29 mouse cellular contexts compared by ENCODE assay signal in genomic region chr5:29445275-29445674, GRCm38 (mm10). TPM values are rescaled to one million over a fixed set of nuclear protein-coding genes. Genes with fewer than 3 reads are reported as not detected.
DNase-seq lines count a peak whose midpoint lies in the region; ATAC-seq lines count a peak whose summit lies in the region.
"Had no signal": no experiment of that assay in that cellular context is flagged by ENCODE, and none has a peak within 500 bp of the region (broad histone marks: within the 10 kb centered on the region; RNA-seq: fewer than 3 reads in every experiment).

No protein-coding gene starts in this region.

- no peak for ATAC-seq in forebrain, embryonic 16.5 days
- ATAC-seq in megakaryocyte progenitor cell, adult 5-6 weeks (replicated peaks; ENCODE audit: poor library complexity), result peak; percentile 82
- ATAC-seq: activated CD4-positive, CD25-positive, alpha-beta regulatory T cell, adult 4 months; CD4-positive, CD25-positive, alpha-beta regulatory T cell, adult 4 months; forebrain, embryonic 13.5 days; forebrain, embryonic 15.5 days; Patski had no signal

- 94% methylated on average over 2 of the region's 2 CpGs for WGBS in forebrain, embryonic 10.5 days
- 100% methylated on average over 2 of the region's 2 CpGs for WGBS in forebrain, embryonic 16.5 days

- H3K9me3 ChIP-seq in forebrain, embryonic 10.5 days, result no peaks in the 10 kb centered on the region
- no peaks in the 10 kb centered on the region for H3K9me3 ChIP-seq in forebrain, embryonic 16.5 days (ENCODE audit: control insufficient read depth, low read length)
- H3K9me3 ChIP-seq: embryonic facial prominence, embryonic 13.5 days; embryonic facial prominence, embryonic 15.5 days; forebrain, embryonic 13.5 days; forebrain, embryonic 15.5 days had no signal

- no peak overlapping the region for H3K4me3 ChIP-seq in forebrain, embryonic 10.5 days
- no peak overlapping the region for H3K4me3 ChIP-seq in forebrain, embryonic 16.5 days (replicated peaks; ENCODE audit: low read length)
- H3K4me3 ChIP-seq: embryonic facial prominence, embryonic 13.5 days; embryonic facial prominence, embryonic 15.5 days; erythroblast, embryonic 14.5 days; forebrain, embryonic 13.5 days; forebrain, embryonic 15.5 days had no signal

- no peak overlapping the region for H3K27ac ChIP-seq in forebrain, embryonic 10.5 days
- H3K27ac ChIP-seq in forebrain, embryonic 16.5 days (ENCODE audit: low read length), result no peak overlapping the region
- H3K27ac ChIP-seq: embryonic facial prominence, embryonic 13.5 days; embryonic facial prominence, embryonic 15.5 days; forebrain, embryonic 13.5 days; forebrain, embryonic 15.5 days had no signal

- no peak overlapping the region for H3K4me2 ChIP-seq in forebrain, embryonic 16.5 days (ENCODE audit: low read length)
- H3K4me2 ChIP-seq: embryonic facial prominence, embryonic 13.5 days; embryonic facial prominence, embryonic 15.5 days; forebrain, embryonic 13.5 days; forebrain, embryonic 15.5 days had no signal

- peaks cover 98% of the 10 kb centered on the region for H3K36me3 ChIP-seq in forebrain, embryonic 10.5 days (replicated peaks)
- H3K36me3 ChIP-seq in forebrain, embryonic 16.5 days (ENCODE audit: control insufficient read depth, insufficient read depth), result peaks cover 43% of the 10 kb centered on the region

- H3K9ac ChIP-seq in forebrain, embryonic 16.5 days (replicated peaks; ENCODE audit: low read depth, low read length), result no peak overlapping the region
- H3K9ac ChIP-seq: embryonic facial prominence, embryonic 13.5 days; embryonic facial prominence, embryonic 15.5 days; forebrain, embryonic 13.5 days; forebrain, embryonic 15.5 days had no signal

- peak; percentile 6 for DNase-seq in forebrain, embryonic 10.5 days (ENCODE audit: extremely low spot score, low spot score)
- DNase-seq in testis, postnatal 14 days (ENCODE audit: low spot score), result no peak
- DNase-seq in thymus, postnatal 36 days, result no peak
- DNase-seq: adrenal gland, adult 8-10 months; adrenal gland, postnatal 14 days; adrenal gland, postnatal 36 days; B cell, adult 2 months; cerebellum, adult 18-20 months; cerebellum, adult 8-10 months; cerebellum, adult 9-11 months; cerebellum, postnatal 14 days; cerebellum, postnatal 36 days; embryo, embryonic 11 days had no signal

- H3K27me3 ChIP-seq in forebrain, embryonic 10.5 days (ENCODE audit: poor library complexity, severe bottlenecking), result no peaks in the 10 kb centered on the region
- no peaks in the 10 kb centered on the region for H3K27me3 ChIP-seq in forebrain, embryonic 16.5 days (replicated peaks; ENCODE audit: control insufficient read depth, insufficient read depth, low read length)
- H3K27me3 ChIP-seq: CH12.LX; embryonic facial prominence, embryonic 13.5 days; embryonic facial prominence, embryonic 15.5 days; forebrain, embryonic 13.5 days; forebrain, embryonic 15.5 days; Patski had no signal

- no peaks in the 10 kb centered on the region for H3K4me1 ChIP-seq in forebrain, embryonic 10.5 days
- no peaks in the 10 kb centered on the region for H3K4me1 ChIP-seq in forebrain, embryonic 16.5 days (replicated peaks; ENCODE audit: control insufficient read depth, insufficient read depth, low read length)
- H3K4me1 ChIP-seq: embryonic facial prominence, embryonic 13.5 days; embryonic facial prominence, embryonic 15.5 days; forebrain, embryonic 13.5 days; forebrain, embryonic 15.5 days had no signal

RNA-seq across cellular contexts. Expression of gene Nom1, which starts 10.8 kb away (rescaled TPM):
- polyA plus RNA-seq in forebrain, embryonic 10.5 days (2016; fragmentation: Nextera tagmentation; extraction: Ambion mirVana), result 35.1 and 40.6 TPM in 2 replicates
- 24.1 and 26.0 TPM in 2 replicates for polyA plus RNA-seq in forebrain, embryonic 16.5 days (2015; fragmentation: Nextera tagmentation; extraction: Ambion mirVana)
- 19.6 and 22.0 TPM in 2 replicates for total RNA-seq in megakaryocyte progenitor cell, adult 5-6 weeks (2015)
- 16.7 and 25.4 TPM in 2 replicates for total RNA-seq in megakaryocyte progenitor cell, adult 5-6 weeks (2017)

RNA-seq across cellular contexts. Expression of gene Mnx1, which starts 33.0 kb away (rescaled TPM):
- not detected in 2 replicates for polyA plus RNA-seq in forebrain, embryonic 10.5 days (2016; fragmentation: Nextera tagmentation; extraction: Ambion mirVana)
- not detected in 2 replicates for polyA plus RNA-seq in forebrain, embryonic 16.5 days (2015; fragmentation: Nextera tagmentation; extraction: Ambion mirVana)
- not detected in 2 replicates for total RNA-seq in megakaryocyte progenitor cell, adult 5-6 weeks (2015)
- total RNA-seq in megakaryocyte progenitor cell, adult 5-6 weeks (2017), result not detected in 2 replicates
- total RNA-seq: adrenal gland, adult 18-20 months; adrenal gland, adult 8-10 months; adrenal gland, postnatal 14 days; adrenal gland, postnatal 36 days; common myeloid progenitor, adult 5-6 weeks had no signal
- polyA plus RNA-seq: activated CD4-positive, CD25-positive, alpha-beta regulatory T cell, adult 4 months; CD4-positive, CD25-positive, alpha-beta regulatory T cell, adult 4 months; embryonic facial prominence, embryonic 11.5 days; embryonic facial prominence, embryonic 13.5 days; erythroblast, embryonic 14.5 days; forebrain, embryonic 11.5 days; forebrain, embryonic 13.5 days; forebrain, embryonic 15.5 days; frontal cortex, adult 2 months; Patski had no signal
